Mouse (Mus musculus): ENCODE measurements at regions not wholly inside any gene's neighbourhood (a gene's known extent, or its start where the extent isn't known, plus 50 kb on each side); places are given as distances from the start of the nearest gene placed in this dataset.

- in situ Hi-C loops (cut with MboI, MseI), result no loop called here
Observed at GRCm38 (mm10) chr2:131436149-131436548, 55.1 kb upstream of the Smox start.

GRCm38 (mm10) chr2:131430474-131430873, 60.8 kb upstream of the Smox start:
- in situ Hi-C loops (cut with MboI, MseI), result loop anchor here in 1 of 2 experiments (5.0 kb wide), 1 partner anchor 77 kb away; no protein-coding TSS in a partner anchor

GRCm38 (mm10) chr2:131428089-131428488, 63.2 kb upstream of the Smox start:
- in situ Hi-C loops (cut with MboI, MseI), result no loop called here

GRCm38 (mm10) chr2:131426941-131427340, 64.4 kb upstream of the Smox start:
- in situ Hi-C loops (cut with MboI, MseI), result no loop called here

- in situ Hi-C loops (cut with MboI, MseI), result loop anchor here in 1 of 2 experiments (5.0 kb wide), 1 partner anchor 84 kb away; no protein-coding TSS in a partner anchor
Observed at GRCm38 (mm10) chr2:131423616-131424320, 67.5 kb upstream of the Smox start.

GRCm38 (mm10) chr2:131422907-131423445, 68.3 kb upstream of the Smox start:
- in situ Hi-C loops (cut with MboI, MseI), result loop anchor here in 1 of 2 experiments (5.0 kb wide), 1 partner anchor 84 kb away; no protein-coding TSS in a partner anchor

- in situ Hi-C loops (cut with MboI, MseI), result loop anchor here in 1 of 2 experiments (10.0 kb wide), 1 partner anchor 323 kb away; no protein-coding TSS in a partner anchor
Observed at GRCm38 (mm10) chr2:131418130-131418529, 65.4 kb upstream of the Rnf24 start.

- in situ Hi-C loops (cut with MboI, MseI), result loop anchor here in 1 of 2 experiments (10.0 kb wide), 1 partner anchor 323 kb away; no protein-coding TSS in a partner anchor
Observed at GRCm38 (mm10) chr2:131417472-131417871, 64.8 kb upstream of the Rnf24 start.

- in situ Hi-C loops (cut with MboI, MseI), result loop anchor here in 1 of 2 experiments (10.0 kb wide), 1 partner anchor 322 kb away; no protein-coding TSS in a partner anchor
Observed at GRCm38 (mm10) chr2:131416482-131416881, 63.8 kb upstream of the Rnf24 start.

GRCm38 (mm10) chr2:131410906-131411520, 58.3 kb upstream of the Rnf24 start:
- in situ Hi-C loops (cut with MboI, MseI), result loop anchor here (5.0 to 10.0 kb wide), 2 partner anchors 109 to 316 kb away; no protein-coding TSS in a partner anchor

GRCm38 (mm10) chr2:131407337-131407736, 54.6 kb upstream of the Rnf24 start:
- in situ Hi-C loops (cut with MboI, MseI), result no loop called here

- in situ Hi-C loops (cut with MboI, MseI), result loop anchor here in 1 of 2 experiments (5.0 kb wide), 1 partner anchor 312 kb away; no protein-coding TSS in a partner anchor
Observed at GRCm38 (mm10) chr2:131404218-131404555, 51.5 kb upstream of the Rnf24 start.

GRCm38 (mm10) chr2:131403543-131404217, 51.0 kb upstream of the Rnf24 start:
- in situ Hi-C loops (cut with MboI, MseI), result loop anchor here in 1 of 2 experiments (5.0 kb wide), 1 partner anchor 311 kb away; no protein-coding TSS in a partner anchor
